Mouse (Mus musculus) heart, embryonic 16.5 days (tissue): Measurements from ENCODE around the gene Fras1. TPM values are rescaled to one million over a fixed set of nuclear protein-coding genes. Genes with fewer than 3 reads are reported as not detected.

ENCODE experiments used
- polyA plus RNA-seq: library from polyadenylated mRNA; unstranded; fragments of >200 nt; fragmentation: Nextera tagmentation; extraction: Ambion mirVana; gene quantifications from 2 replicates; pipeline ENCODE4 v1.2.1, GENCODE M21; 2015

The Fras1 gene
- polyA plus RNA-seq, 1 experiment from 2014 or later: 12.0 TPM

Other genes starting within 250 kb of the Fras1 start
- 14.6 and 17.2 TPM in 2 replicates for gene Cnot6l, start 209.8 kb upstream of the Fras1 start, polyA plus RNA-seq
- 20.9 and 23.5 TPM in 2 replicates for gene Mrpl1, start 164.5 kb upstream of the Fras1 start, polyA plus RNA-seq